Mouse (Mus musculus) G1E (cell line): ENCODE measurements around the gene Abca3.

Source experiments
- CTCF ChIP-seq: IDR thresholded peaks from 2 replicates; pipeline ENCODE4 v1.5.1; 2012; ENCODE audit warnings: low read depth, low read length, inconsistent platforms, mixed read lengths
- GATA1 ChIP-seq: IDR thresholded peaks from 2 replicates; pipeline ENCODE4 v1.6.1; 2012; ENCODE audit warnings: borderline replicate concordance, low read length, inconsistent platforms, mixed read lengths
- POLR2AphosphoS5 ChIP-seq: IDR thresholded peaks from 2 replicates; pipeline ENCODE4 v1.6.1; 2012; ENCODE audit warnings: low read depth, low read length, inconsistent platforms; ENCODE audit not compliant: insufficient replicate concordance
- TAL1 ChIP-seq: conservative IDR thresholded peaks from 2 replicates; pipeline ENCODE4 v1.6.1; 2012; ENCODE audit warnings: low read depth, low read length, inconsistent platforms, mixed read lengths

DNA sequence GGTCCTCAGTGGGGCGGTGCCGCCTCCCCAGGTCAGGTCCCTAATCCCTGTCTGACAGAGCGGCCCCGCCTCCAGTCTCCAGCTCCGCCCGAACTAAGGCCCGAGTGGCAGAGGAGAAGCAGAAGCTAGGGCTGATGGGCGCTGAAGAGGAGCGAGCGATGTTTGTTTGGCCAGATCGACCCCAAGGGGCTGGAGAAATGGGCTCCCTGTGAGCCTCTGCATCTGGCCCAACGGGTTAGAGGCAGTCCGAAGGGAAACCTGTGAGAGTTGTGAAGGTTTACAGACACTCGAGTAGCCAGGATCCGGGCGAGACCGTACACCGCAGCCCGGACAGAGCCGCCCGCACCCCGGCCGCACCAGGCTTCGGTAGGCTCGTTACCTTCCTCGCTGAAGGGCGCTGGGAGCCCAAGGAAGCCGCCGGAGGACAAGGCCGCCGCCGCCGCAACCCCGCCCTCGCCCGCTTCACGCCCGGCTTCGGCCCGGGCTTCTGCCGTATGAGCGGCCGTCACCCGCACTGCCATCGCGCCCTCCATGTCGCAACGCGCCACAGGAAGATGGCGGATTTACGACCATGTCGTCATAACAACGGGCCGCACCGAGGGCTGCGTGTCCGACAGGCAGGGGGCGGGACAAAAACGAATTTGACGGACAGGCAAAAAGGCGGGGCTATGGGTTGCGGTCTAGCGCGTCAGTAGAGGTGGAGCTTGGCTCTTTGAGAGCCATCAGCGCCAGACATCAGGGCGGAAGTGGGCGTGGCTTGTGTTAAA lies 103.2 kb downstream of the Abca3 start:
- TF ChIP-seq CTCF (no peak), GATA1 (no peak), TAL1 (no peak), POLR2AphosphoS5 (no peak)
